Mouse (Mus musculus) G1E (cell line): ENCODE data around the gene Lilrb4a.

Source experiments
- CTCF ChIP-seq: IDR thresholded peaks from 2 replicates; pipeline ENCODE4 v1.5.1; 2012; ENCODE audit warnings: low read depth, low read length, inconsistent platforms, mixed read lengths
- GATA1 ChIP-seq: IDR thresholded peaks from 2 replicates; pipeline ENCODE4 v1.6.1; 2012; ENCODE audit warnings: borderline replicate concordance, low read length, inconsistent platforms, mixed read lengths
- GATA2 ChIP-seq: IDR thresholded peaks from 2 replicates; pipeline ENCODE4 v1.6.1; 2012; ENCODE audit warnings: low read depth, low read length, inconsistent platforms, borderline replicate concordance
- POLR2AphosphoS5 ChIP-seq: IDR thresholded peaks from 2 replicates; pipeline ENCODE4 v1.6.1; 2012; ENCODE audit warnings: low read depth, low read length, inconsistent platforms; ENCODE audit not compliant: insufficient replicate concordance
- TAL1 ChIP-seq: conservative IDR thresholded peaks from 2 replicates; pipeline ENCODE4 v1.6.1; 2012; ENCODE audit warnings: low read depth, low read length, inconsistent platforms, mixed read lengths

DNA sequence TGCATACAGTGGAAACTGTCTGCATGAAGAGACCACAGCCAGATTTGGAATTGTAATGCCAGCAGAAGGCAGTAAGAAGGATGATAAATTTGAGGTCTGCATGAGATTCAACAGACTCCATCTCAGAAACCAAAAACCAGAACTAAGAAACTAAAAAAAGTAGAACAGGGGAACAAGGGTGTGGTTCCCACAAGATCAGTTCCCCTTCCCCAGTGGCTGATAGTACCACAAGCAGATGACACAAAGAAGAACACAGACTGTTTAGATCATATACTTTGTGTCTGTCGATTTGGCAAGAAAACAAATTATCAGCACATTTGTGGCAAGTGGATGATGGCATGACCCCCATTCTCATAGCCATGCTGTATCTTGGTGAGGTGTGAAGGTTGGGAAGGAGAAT is 35.0 kb upstream of the Lilrb4a start:
- TF ChIP-seq CTCF = no peak
- no peak for TF ChIP-seq GATA1
- TF ChIP-seq TAL1 = no peak
- TF ChIP-seq GATA2 = no peak
- TF ChIP-seq POLR2AphosphoS5 = no peak
